Mouse (Mus musculus): Measurements from ENCODE around the gene Piezo1.

The Piezo1 gene

DNA sequence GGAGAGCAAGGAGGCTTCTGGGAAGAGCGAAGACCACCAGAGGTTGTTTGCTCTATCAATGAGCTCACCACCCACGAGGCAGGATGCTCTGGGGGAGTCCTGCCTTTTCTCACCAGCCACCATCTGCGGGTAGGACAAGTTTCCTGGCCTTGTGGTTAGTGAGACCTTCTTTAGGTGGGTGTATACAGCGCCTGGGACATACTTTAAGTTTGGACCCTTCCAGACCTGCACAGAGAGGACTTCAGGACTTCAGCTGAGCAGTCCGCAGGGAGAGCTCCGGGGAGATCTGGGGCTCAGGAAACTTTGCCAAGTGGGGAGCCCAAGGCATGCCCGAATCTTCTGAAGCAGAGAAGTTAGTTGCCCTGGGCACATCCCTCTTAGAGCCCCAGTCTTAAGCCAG is 91.1 kb downstream of the Piezo1 start:
- CTCF ChIA-PET: no interaction called here

DNA sequence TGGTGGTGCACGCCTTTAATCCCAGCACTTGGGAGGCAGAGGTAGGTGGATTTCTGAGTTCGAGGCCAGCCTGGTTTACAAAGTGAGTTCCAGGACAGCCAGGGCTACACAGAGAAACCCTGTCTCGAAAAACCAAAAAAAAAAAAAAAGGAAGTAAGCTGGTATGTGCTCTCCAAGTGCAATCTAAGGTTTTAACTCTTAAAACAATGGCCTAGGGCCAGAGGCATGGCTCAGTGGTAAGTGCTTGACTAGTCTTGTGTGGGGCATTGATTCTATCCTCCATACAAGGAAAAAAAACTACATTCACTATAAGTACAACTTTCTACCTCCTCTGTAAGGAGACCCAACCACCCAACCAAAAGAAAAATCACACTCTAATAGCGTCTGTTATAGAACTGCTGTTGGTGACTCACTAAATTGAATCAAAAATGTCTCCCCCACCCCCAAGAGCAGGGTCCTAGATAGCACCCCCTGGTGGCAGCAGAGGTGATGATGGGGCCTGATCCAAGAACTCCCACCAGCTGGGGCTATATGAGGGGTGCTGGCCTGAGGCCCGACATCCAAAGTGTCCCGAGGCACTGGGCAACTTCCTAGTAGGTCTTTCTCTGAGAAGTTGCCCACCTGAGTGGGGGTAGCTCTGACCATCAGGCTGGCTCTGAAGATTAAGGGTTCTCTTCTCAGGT is 91.8 kb downstream of the Piezo1 start:
- CTCF ChIA-PET: interaction anchor here (0.6 kb wide), 1 partner anchor 20 kb away, joined by 3 read pairs; no protein-coding TSS in a partner anchor

DNA sequence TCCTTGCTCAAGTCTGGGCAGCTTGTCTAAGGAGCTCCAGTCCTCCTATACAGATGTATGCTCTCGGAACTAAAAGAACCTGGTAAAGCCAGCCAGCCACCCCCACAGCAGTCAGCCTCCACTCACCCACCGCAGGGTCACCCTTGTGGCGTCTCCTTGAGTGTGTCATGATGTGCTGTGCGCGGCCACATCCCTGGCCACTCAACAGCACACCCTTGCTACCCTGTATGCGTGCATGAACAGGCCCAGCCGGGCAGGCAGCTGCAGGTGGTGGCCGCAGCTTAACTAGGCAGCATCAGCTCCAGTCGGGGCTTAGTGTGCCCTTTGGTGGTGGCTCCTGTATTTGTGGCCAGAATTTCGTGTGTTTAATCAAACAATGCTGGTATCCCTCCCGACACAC is 94.0 kb downstream of the Piezo1 start:
- CTCF ChIA-PET: no interaction called here

- CTCF ChIA-PET: no interaction called here
Measured at GRCm38 (mm10) chr8:122454409-122454808, 96.7 kb downstream of the Piezo1 start.

DNA sequence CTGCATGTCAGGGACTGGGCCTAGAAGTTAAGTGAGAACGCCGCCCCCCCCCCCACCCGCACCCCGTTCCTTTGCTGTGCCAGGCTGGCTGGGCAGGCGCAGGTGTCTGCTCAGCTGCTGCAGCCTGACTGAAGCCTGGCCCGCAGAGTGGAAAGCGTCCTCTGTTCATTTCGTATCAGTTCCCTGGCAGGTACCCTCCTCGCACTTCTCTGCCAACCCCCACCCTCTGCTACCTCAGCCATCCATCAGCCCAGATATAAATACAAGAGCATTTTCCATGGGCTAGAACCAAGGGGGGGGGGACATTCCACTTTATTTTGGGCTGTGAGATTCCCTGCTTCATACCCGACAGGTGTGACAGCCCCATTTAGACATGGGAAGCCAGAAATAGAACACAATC is 99.0 kb downstream of the Piezo1 start:
- CTCF ChIA-PET: interaction anchor here (0.7 kb wide), 1 partner anchor 273 kb away, joined by 7 read pairs; no protein-coding TSS in a partner anchor

DNA sequence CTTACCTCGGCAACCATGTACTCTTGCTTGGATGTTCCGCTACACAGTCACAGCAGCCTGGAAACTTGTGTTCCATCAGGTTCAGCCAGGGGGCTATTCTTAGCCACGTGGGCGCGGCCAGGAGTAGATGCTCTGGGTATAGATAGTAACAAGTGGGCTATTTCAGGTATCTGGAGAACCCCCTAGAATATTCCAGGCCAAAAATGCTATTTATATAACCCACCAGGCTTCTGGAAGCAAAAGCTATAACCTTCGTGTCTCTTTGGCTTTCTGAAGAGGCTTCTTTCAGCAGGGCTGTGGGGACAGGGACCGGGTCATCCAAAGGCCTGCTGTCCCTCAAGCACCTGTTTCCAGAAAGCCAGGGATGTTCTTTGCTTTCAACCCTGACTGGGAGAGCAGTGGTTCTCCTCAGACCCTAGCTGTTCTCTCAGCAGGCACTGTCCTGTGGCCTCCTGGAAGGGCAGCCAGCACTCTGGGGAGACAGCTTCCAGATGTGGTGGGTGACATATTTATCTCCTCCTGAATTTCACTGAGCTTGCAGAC is 99.9 kb downstream of the Piezo1 start:
- CTCF ChIA-PET: no interaction called here

DNA sequence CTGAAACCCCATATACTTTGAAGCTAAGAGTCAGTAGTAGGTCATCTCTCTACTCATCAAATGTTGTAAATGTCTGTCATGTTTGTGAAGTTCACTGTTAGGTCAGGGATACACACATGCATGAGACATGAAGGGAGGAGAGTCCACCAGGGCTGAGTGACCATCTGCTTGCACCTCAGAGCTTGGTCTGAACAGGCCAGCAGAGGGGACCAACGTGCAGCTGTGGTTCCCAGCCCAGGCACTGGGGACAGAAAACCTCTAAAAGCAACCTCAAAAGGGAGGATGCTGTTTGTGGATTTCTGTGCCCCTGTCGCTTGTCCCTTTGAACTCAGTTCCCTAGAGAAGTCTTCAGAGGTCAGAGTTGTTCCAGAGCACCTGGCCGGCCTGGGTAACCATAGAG is 105.9 kb downstream of the Piezo1 start:
- CTCF ChIA-PET: interaction anchor here (0.6 kb wide), 1 partner anchor 72 kb away, joined by 3 read pairs; no protein-coding TSS in a partner anchor

DNA sequence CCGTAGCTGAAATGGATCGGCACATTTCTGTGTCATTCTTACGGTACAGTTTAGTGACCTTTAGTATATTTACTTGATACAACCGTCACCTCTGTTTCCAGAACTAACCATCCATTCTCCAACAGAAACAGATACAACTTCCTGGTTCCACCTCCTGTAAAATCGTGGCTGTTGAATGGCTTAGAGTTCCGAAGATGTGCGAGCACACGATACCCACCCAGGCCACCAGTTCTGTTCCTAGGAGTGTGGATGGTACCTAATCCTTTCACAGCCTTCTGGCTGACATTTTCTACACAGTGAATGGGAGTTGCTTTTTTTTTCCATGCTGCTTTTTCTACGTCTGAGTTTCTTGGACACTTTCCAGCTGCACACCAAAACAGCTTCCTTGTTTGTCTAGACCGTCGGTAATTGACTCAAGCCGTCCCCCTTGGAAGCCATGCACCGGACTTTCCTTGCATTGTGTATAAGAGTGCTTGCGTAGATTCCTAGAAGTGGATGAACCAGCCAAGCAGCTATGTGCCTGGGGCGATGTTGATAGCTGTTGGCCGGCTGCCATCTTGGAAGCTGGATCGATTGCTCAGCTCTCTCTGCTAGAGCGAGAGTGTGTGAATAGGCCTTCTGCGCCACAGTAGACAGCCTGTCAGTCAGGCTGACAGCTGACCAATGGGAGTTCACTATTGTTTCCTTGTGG is 106.9 kb downstream of the Piezo1 start:
- CTCF ChIA-PET: interaction anchor here (0.6 kb wide), 2 partner anchors 9 to 14 kb away, joined by 3 to 5 read pairs; no protein-coding TSS in a partner anchor

- CTCF ChIA-PET: interaction anchor here (0.6 kb wide), 1 partner anchor 44 kb away, joined by 3 read pairs; no protein-coding TSS in a partner anchor
Measured at GRCm38 (mm10) chr8:122443262-122444006, 107.7 kb downstream of the Piezo1 start, which contains the start of gene Mvd. Mvd (minus strand) TSS chr8:122443422.

DNA sequence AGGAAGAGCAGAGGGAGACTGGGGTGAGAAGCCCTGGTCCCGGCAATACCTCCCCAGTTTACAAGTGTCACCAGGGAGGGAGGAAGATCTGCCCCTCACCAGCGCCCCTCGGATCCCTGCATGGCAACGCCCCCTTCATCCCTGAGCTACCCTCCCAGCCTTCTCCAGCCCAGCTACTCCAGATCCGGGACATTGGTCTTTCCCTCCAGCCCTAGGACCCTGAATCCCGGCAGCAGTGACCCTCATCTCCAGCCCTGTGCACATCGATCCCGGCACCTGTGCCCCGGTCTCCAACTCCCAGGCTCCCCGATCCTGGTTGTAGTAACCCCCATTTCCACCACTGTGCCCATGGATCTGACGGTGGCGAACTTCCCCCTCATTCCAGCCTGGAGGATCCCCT is 108.3 kb downstream of the Piezo1 start:
- CTCF ChIA-PET: no interaction called here

GRCm38 (mm10) chr8:122442356-122442755 is 108.8 kb downstream of the Piezo1 start:
- CTCF ChIA-PET: no interaction called here

DNA sequence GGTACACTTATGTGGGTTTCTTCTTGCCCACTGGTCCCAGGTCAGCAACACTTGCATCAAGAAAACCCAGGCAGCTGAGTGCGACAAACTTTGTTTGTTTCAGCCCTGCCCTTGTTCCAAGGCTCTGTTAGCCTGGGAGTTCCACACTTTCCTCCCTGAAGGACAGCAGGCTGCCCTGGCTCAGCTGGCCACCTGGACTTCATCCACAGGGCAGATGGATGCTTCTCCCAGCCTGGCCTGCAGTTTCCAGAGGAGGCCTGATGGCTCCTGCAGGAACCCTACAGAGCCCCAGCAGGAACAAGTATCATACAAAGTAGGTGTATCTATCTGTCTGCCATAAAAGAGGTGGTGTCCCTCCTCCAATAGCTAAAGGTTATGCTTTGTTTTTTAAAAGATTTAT is 109.8 kb downstream of the Piezo1 start:
- CTCF ChIA-PET: interaction anchor here (0.5 to 0.6 kb wide), 2 partner anchors 61 to 166 kb away, joined by 3 to 4 read pairs; no protein-coding TSS in a partner anchor

GRCm38 (mm10) chr8:122439336-122439735 is 111.8 kb downstream of the Piezo1 start:
- CTCF ChIA-PET: no interaction called here

GRCm38 (mm10) chr8:122437708-122438331 is 113.3 kb downstream of the Piezo1 start:
- CTCF ChIA-PET: interaction anchor here (0.6 to 1.3 kb wide), 3 partner anchors 11 to 103 kb away, joined by 3 to 4 read pairs (median 3); no protein-coding TSS in a partner anchor

- CTCF ChIA-PET: interaction anchor here (1.3 kb wide), 1 partner anchor 45 kb away, joined by 3 read pairs; no protein-coding TSS in a partner anchor
Measured at GRCm38 (mm10) chr8:122436586-122437125, 114.5 kb downstream of the Piezo1 start.

DNA sequence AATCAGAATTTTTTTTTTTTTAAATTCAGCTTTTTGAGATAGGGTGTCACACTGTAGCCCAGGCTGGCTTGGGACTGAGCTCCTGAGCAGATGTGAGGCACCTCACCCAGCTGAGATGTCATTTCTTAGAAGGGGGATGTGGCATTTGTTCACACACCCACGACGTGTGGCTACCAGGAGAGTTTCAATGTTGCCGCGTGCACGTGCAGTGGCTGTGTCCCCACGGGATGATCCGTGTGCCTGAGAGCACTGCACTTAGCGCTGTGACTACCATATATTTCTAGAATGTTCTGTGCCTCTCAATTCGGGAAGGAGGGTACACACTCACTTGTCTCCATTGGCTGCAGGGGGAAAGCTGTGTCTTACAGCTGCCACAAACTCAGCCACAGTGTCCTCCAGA is 115.0 kb downstream of the Piezo1 start:
- CTCF ChIA-PET: interaction anchor here (0.7 kb wide), 1 partner anchor 119 kb away, joined by 5 read pairs; no protein-coding TSS in a partner anchor

GRCm38 (mm10) chr8:122435375-122435774 is 115.8 kb downstream of the Piezo1 start:
- CTCF ChIA-PET: interaction anchor here (0.7 kb wide), 1 partner anchor 120 kb away, joined by 5 read pairs; no protein-coding TSS in a partner anchor

DNA sequence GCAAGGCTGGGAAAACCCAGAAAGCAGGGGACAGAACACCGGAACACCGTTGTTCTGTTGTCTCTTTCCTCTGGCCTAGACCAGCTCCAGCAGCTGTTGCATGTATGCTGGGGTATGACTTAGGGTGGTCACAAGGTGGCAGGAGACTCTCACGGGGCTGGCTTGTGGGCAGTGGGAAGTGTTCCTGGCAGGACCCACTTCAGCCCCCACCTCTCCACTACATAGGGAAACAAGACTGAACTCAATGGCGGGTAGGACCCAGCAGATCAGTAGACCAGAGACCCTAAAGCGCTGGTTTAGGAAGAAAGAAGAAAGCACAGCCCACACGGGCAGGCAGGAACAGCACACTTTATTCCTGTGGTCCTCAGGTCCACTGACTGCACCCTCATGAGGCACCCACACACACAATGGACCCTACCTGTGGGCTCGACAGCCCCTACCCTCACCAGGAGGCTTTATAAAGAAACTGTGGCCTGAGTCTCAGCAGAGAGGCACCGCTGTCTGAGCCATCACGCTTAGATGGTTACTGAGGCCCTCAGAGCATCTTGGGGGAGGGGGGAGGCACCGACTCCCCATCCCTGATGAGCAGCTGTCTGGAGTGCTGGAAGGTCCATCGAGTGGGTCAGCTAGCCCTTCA is 117.7 kb downstream of the Piezo1 start:
- CTCF ChIA-PET: no interaction called here

GRCm38 (mm10) chr8:122432443-122433268 is 118.5 kb downstream of the Piezo1 start, which contains the start of gene Cyba:
Cyba (minus strand) TSS chr8:122432930.
- CTCF ChIA-PET: no interaction called here
